Mouse (Mus musculus): ENCODE measurements at regions not wholly inside any gene's neighbourhood (a gene's known extent, or its start where the extent isn't known, plus 50 kb on each side); places are given as distances from the start of the nearest gene placed in this dataset.

GRCm38 (mm10) chr3:41407988-41408387, 147.5 kb upstream of the Jade1 start:
- TF ChIP-seq CTCF (IDR thresholded peaks at IDR 0.05; ENCODE audit: extremely low read depth, insufficient read length, insufficient replicate concordance, low read depth, low read length): no peak
- no peak for TF ChIP-seq POLR2A (IDR thresholded peaks at IDR 0.05; ENCODE audit: low read depth, low read length)
- peak overlapping the region; percentile 15; the same call in 1 of the 2 replicates for H3K4me3 ChIP-seq (ENCODE audit: low read depth, low read length)
- WGBS: 88% methylated on average over 9 of the region's 9 CpGs
- H3K27ac ChIP-seq (ENCODE audit: insufficient read depth, low read depth, low read length): no peak overlapping the region
- no peaks in the 10 kb centered on the region for H3K4me1 ChIP-seq (ENCODE audit: control insufficient read depth, insufficient read depth, insufficient read length, low read length)
- H3K27me3 ChIP-seq (ENCODE audit: control insufficient read depth, insufficient read depth, low read length): no peaks in the 10 kb centered on the region
- H3K36me3 ChIP-seq (ENCODE audit: control insufficient read depth, insufficient read depth, low read length): no peaks in the 10 kb centered on the region

GRCm38 (mm10) chr3:41407520-41407919, 148.0 kb upstream of the Jade1 start:
- H3K4me3 ChIP-seq (ENCODE audit: low read depth, low read length): no peak overlapping the region
- H3K4me1 ChIP-seq (ENCODE audit: control insufficient read depth, insufficient read depth, insufficient read length, low read length): no peaks in the 10 kb centered on the region
- H3K27me3 ChIP-seq (ENCODE audit: control insufficient read depth, insufficient read depth, low read length): no peaks in the 10 kb centered on the region
- WGBS: 80% methylated on average over 1 of the region's 1 CpGs
- no peak for TF ChIP-seq CTCF (IDR thresholded peaks at IDR 0.05; ENCODE audit: extremely low read depth, insufficient read length, insufficient replicate concordance, low read depth, low read length)
- no peak for TF ChIP-seq POLR2A (IDR thresholded peaks at IDR 0.05; ENCODE audit: low read depth, low read length)
- no peaks in the 10 kb centered on the region for H3K36me3 ChIP-seq (ENCODE audit: control insufficient read depth, insufficient read depth, low read length)
- no peak overlapping the region for H3K27ac ChIP-seq (ENCODE audit: insufficient read depth, low read depth, low read length)

- WGBS: 78% methylated on average over 4 of the region's 4 CpGs
These were observed 153.7 kb upstream of the Jade1 start for GRCm38 (mm10) chr3:41401881-41402280.

GRCm38 (mm10) chr3:41389868-41390267, 165.7 kb upstream of the Jade1 start:
- TF ChIP-seq CTCF (IDR thresholded peaks at IDR 0.05; ENCODE audit: extremely low read depth, insufficient read length, insufficient replicate concordance, low read depth, low read length) (no peak), POLR2A (IDR thresholded peaks at IDR 0.05; ENCODE audit: low read depth, low read length) (no peak)
- Histone ChIP-seq H3K4me3 (ENCODE audit: low read depth, low read length) (no peak overlapping the region), H3K4me1 (ENCODE audit: control insufficient read depth, insufficient read depth, insufficient read length, low read length) (peaks cover 7% of the 10 kb centered on the region; the same call in 1 of the 2 replicates), H3K36me3 (ENCODE audit: control insufficient read depth, insufficient read depth, low read length) (no peaks in the 10 kb centered on the region), H3K27me3 (ENCODE audit: control insufficient read depth, insufficient read depth, low read length) (0 out of 2 replicates have a peak, but pooled peaks cover 2% of the 10 kb centered on the region), H3K27ac (ENCODE audit: insufficient read depth, low read depth, low read length) (no peak overlapping the region)
- 62% methylated on average over 6 of the region's 6 CpGs for WGBS

More at GRCm38 (mm10) chr3:41401881-41402280, 153.7 kb upstream of the Jade1 start:
- Histone ChIP-seq H3K4me3 (ENCODE audit: low read depth, low read length) (no peak overlapping the region), H3K27ac (ENCODE audit: insufficient read depth, low read depth, low read length) (no peak overlapping the region), H3K27me3 (ENCODE audit: control insufficient read depth, insufficient read depth, low read length) (no peaks in the 10 kb centered on the region), H3K4me1 (ENCODE audit: control insufficient read depth, insufficient read depth, insufficient read length, low read length) (no peaks in the 10 kb centered on the region), H3K36me3 (ENCODE audit: control insufficient read depth, insufficient read depth, low read length) (no peaks in the 10 kb centered on the region)
- TF ChIP-seq CTCF (IDR thresholded peaks at IDR 0.05; ENCODE audit: extremely low read depth, insufficient read length, insufficient replicate concordance, low read depth, low read length) (no peak), POLR2A (IDR thresholded peaks at IDR 0.05; ENCODE audit: low read depth, low read length) (no peak)

GRCm38 (mm10) chr3:41387469-41388212, 167.9 kb upstream of the Jade1 start:
- TF ChIP-seq POLR2A (IDR thresholded peaks at IDR 0.05; ENCODE audit: low read depth, low read length) (no peak), CTCF (IDR thresholded peaks at IDR 0.05; ENCODE audit: extremely low read depth, insufficient read length, insufficient replicate concordance, low read depth, low read length) (no peak)
- H3K36me3 ChIP-seq (ENCODE audit: control insufficient read depth, insufficient read depth, low read length): no peaks in the 10 kb centered on the region
- H3K4me1 ChIP-seq (ENCODE audit: control insufficient read depth, insufficient read depth, insufficient read length, low read length): peaks cover 7% of the 10 kb centered on the region; the same call in 1 of the 2 replicates
- 0 out of 2 replicates have a peak, but pooled peaks cover 2% of the 10 kb centered on the region for H3K27me3 ChIP-seq (ENCODE audit: control insufficient read depth, insufficient read depth, low read length)
- WGBS: 90% methylated on average over 9 of the region's 9 CpGs
- H3K4me3 ChIP-seq (ENCODE audit: low read depth, low read length): no peak overlapping the region
- no peak overlapping the region for H3K27ac ChIP-seq (ENCODE audit: insufficient read depth, low read depth, low read length)

GRCm38 (mm10) chr3:41386299-41386698, 169.2 kb upstream of the Jade1 start:
- Histone ChIP-seq H3K27me3 (ENCODE audit: control insufficient read depth, insufficient read depth, low read length) (0 out of 2 replicates have a peak, but pooled peaks cover 2% of the 10 kb centered on the region), H3K4me1 (ENCODE audit: control insufficient read depth, insufficient read depth, insufficient read length, low read length) (peaks cover 7% of the 10 kb centered on the region; the same call in 1 of the 2 replicates), H3K4me3 (ENCODE audit: low read depth, low read length) (no peak overlapping the region), H3K27ac (ENCODE audit: insufficient read depth, low read depth, low read length) (no peak overlapping the region), H3K36me3 (ENCODE audit: control insufficient read depth, insufficient read depth, low read length) (no peaks in the 10 kb centered on the region)
- TF ChIP-seq CTCF (IDR thresholded peaks at IDR 0.05; ENCODE audit: extremely low read depth, insufficient read length, insufficient replicate concordance, low read depth, low read length): no peak
- no peak for TF ChIP-seq POLR2A (IDR thresholded peaks at IDR 0.05; ENCODE audit: low read depth, low read length)
- 24% methylated on average over 5 of the region's 5 CpGs for WGBS

- Histone ChIP-seq H3K36me3 (ENCODE audit: control insufficient read depth, insufficient read depth, low read length) (no peaks in the 10 kb centered on the region), H3K27ac (ENCODE audit: insufficient read depth, low read depth, low read length) (no peak overlapping the region), H3K4me3 (ENCODE audit: low read depth, low read length) (no peak overlapping the region), H3K27me3 (ENCODE audit: control insufficient read depth, insufficient read depth, low read length) (0 out of 2 replicates have a peak, but pooled peaks cover 2% of the 10 kb centered on the region), H3K4me1 (ENCODE audit: control insufficient read depth, insufficient read depth, insufficient read length, low read length) (peaks cover 7% of the 10 kb centered on the region; the same call in 1 of the 2 replicates)
- no peak for TF ChIP-seq CTCF (IDR thresholded peaks at IDR 0.05; ENCODE audit: extremely low read depth, insufficient read length, insufficient replicate concordance, low read depth, low read length)
- no peak for TF ChIP-seq POLR2A (IDR thresholded peaks at IDR 0.05; ENCODE audit: low read depth, low read length)
- WGBS: 63% methylated on average over 10 of the region's 10 CpGs
These were observed 171.1 kb upstream of the Jade1 start for GRCm38 (mm10) chr3:41384410-41384809.
